Mouse (Mus musculus) stomach, postnatal 0 days (tissue): ENCODE results near the gene Gcc2.

Experiments
- CTCF ChIP-seq: IDR thresholded peaks from 2 replicates; pipeline ENCODE4 v1.5.1; 2016; ENCODE audit warnings: antibody characterized with exemption, low read depth, mild to moderate bottlenecking, moderate library complexity
- EP300 ChIP-seq: optimal IDR thresholded peaks from 2 replicates; pipeline ENCODE3; 2016; ENCODE audit warnings: antibody characterized with exemption

- TF ChIP-seq CTCF (no peak), EP300 (no peak)
These were observed 40.4 kb upstream of the Gcc2 start for GRCm38 (mm10) chr10:58214934-58215333.
